Mouse (Mus musculus): ENCODE measurements around the gene Sbpl.
"Not testable (repeated sequence)": the region's sequence is repeated elsewhere in the genome, so short reads cannot be mapped to it uniquely, and the experiment has no call there.

Gene Sbpl

GRCm38 (mm10) chr17:23960084-23960738, 5.1 kb upstream of the Sbpl start:
- DNase-seq = peak; percentile 32 to 36

GRCm38 (mm10) chr17:23950828-23951227, 4.2 kb downstream of the Sbpl start:
- DNase-seq = not testable (repeated sequence)

- DNase-seq = no peak
Observed at GRCm38 (mm10) chr17:23949068-23949467, 6.0 kb downstream of the Sbpl start.

GRCm38 (mm10) chr17:23947486-23947885, 7.6 kb downstream of the Sbpl start:
- DNase-seq = not testable (repeated sequence)

- DNase-seq = no peak
Observed at GRCm38 (mm10) chr17:23941372-23941771, 13.7 kb downstream of the Sbpl start, which contains the start of gene Sbp. Sbp (plus strand) TSS chr17:23941672.

- no peak for DNase-seq
Observed at GRCm38 (mm10) chr17:23931157-23931556, 23.9 kb downstream of the Sbpl start.

GRCm38 (mm10) chr17:23925090-23925493, 30.0 kb downstream of the Sbpl start:
- DNase-seq = peak; percentile 7 to 33

- peak; percentile 80 to 84 for DNase-seq
Observed at GRCm38 (mm10) chr17:23924531-23925007, 30.5 kb downstream of the Sbpl start.

- DNase-seq = not testable (repeated sequence)
Observed at GRCm38 (mm10) chr17:23917158-23917557, 37.9 kb downstream of the Sbpl start, which contains the start of gene Dcpp3. Dcpp3 (plus strand) TSS chr17:23917458.

Data from thymus, adult 18-20 months (tissue).